Mouse (Mus musculus): ENCODE results near the gene Btbd18. TPM values are rescaled to one million over a fixed set of nuclear protein-coding genes. Genes with fewer than 3 reads are reported as not detected.

The Btbd18 gene
- polyA plus RNA-seq, 1 experiment from 2014 or later, result 0.39 TPM

DNA sequence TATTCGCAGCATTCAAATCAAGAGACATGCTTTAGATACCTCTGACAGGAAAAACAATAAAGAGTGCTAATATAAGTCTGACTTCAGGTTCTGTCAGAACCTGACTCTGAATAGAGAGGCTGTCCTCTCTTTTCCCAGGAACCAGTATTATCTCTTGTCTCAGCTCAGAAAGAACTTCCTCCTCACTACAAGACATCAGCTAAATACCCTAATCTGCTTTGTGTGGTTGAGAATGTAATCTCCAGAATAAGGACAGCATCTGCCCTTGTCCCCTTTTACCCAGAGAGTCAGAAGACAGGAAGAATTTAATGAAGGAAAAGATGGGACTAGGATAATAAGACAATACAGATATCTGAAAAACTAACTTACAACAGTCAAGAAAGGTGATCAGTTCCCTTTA, 44.6 kb downstream of the Btbd18 start:
- ATAC-seq (ENCODE audit: insufficient number of reproducible peaks, insufficient read depth, low FRiP score, low read depth), result no peak
- H3K4me2 ChIP-seq (replicated peaks; ENCODE audit: low read depth, low read length), result no peak overlapping the region
- no peaks in the 10 kb centered on the region for H3K9me3 ChIP-seq (ENCODE audit: control insufficient read depth, low read depth, low read length)
- H3K4me3 ChIP-seq (ENCODE audit: low read depth, low read length), result no peak overlapping the region
- no peak overlapping the region for H3K27ac ChIP-seq (ENCODE audit: low read length)
- no peaks in the 10 kb centered on the region for H3K27me3 ChIP-seq (ENCODE audit: control insufficient read depth, insufficient read depth, low read length)
- WGBS, result 91% methylated on average over 1 of the region's 1 CpGs
- no peak overlapping the region for H3K9ac ChIP-seq (replicated peaks; ENCODE audit: low read depth, low read length)
- H3K4me1 ChIP-seq (ENCODE audit: control insufficient read depth, insufficient read depth, low read length), result 0 out of 2 replicates have a peak, but pooled peaks cover 4% of the 10 kb centered on the region
- H3K36me3 ChIP-seq (ENCODE audit: control insufficient read depth, insufficient read depth, low read length), result peaks cover 30% of the 10 kb centered on the region

DNA sequence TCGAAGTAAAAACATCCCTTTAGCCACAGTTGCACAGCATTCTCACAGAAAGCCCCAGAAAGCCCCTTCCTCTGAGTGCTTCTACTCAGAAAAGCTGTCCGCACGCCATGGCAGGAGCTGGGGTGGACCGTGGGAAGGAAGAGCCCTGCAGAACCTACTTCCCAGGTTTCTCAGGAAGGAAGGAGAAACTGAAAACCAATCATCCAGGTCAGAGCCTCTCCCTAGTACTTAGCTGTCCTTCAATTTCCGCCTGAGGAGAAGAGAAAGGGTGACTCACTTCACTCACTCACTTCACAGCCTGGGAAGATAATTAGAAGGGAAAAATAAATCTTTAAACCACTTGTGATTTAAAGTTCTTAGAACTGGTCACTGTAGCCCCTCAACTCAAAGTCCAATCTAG, 45.5 kb downstream of the Btbd18 start:
- Histone ChIP-seq H3K4me1 (ENCODE audit: control insufficient read depth, insufficient read depth, low read length) (0 out of 2 replicates have a peak, but pooled peaks cover 4% of the 10 kb centered on the region), H3K27ac (ENCODE audit: low read length) (peak overlapping the region; percentile 63; the same call in 1 of the 2 replicates), H3K9ac (replicated peaks; ENCODE audit: low read depth, low read length) (no peak overlapping the region), H3K4me3 (ENCODE audit: low read depth, low read length) (no peak overlapping the region), H3K36me3 (ENCODE audit: control insufficient read depth, insufficient read depth, low read length) (peaks cover 35% of the 10 kb centered on the region), H3K9me3 (ENCODE audit: control insufficient read depth, low read depth, low read length) (no peaks in the 10 kb centered on the region), H3K4me2 (replicated peaks; ENCODE audit: low read depth, low read length) (no peak overlapping the region), H3K27me3 (ENCODE audit: control insufficient read depth, insufficient read depth, low read length) (no peaks in the 10 kb centered on the region)
- 84% methylated on average over 5 of the region's 5 CpGs for WGBS
- no peak for ATAC-seq (ENCODE audit: insufficient number of reproducible peaks, insufficient read depth, low FRiP score, low read depth)

DNA sequence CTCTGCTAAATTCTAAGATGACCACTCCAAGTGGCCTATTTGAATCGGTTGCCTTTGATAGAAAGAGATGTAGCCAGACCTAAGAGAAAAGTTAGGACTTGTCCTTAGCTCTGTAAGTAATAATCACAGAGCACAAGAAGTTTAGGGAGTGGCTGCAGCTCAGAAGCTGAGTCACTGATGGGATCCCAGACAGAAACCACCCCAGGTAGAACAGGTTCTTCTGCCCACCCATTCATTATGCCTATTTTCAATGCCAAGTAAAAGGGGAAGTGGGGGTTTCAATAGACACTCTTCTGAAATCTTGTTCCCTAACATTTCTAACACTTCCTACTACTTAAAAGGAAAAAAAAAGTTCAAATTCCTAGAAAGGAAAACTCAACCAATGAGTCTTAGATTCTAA, 46.4 kb downstream of the Btbd18 start:
- no peak overlapping the region for H3K4me3 ChIP-seq (ENCODE audit: low read depth, low read length)
- peak overlapping the region; percentile 63; the same call in 1 of the 2 replicates for H3K27ac ChIP-seq (ENCODE audit: low read length)
- 73% methylated on average over 1 of the region's 1 CpGs for WGBS
- no peak overlapping the region for H3K4me2 ChIP-seq (replicated peaks; ENCODE audit: low read depth, low read length)
- no peaks in the 10 kb centered on the region for H3K27me3 ChIP-seq (ENCODE audit: control insufficient read depth, insufficient read depth, low read length)
- H3K9me3 ChIP-seq (ENCODE audit: control insufficient read depth, low read depth, low read length), result no peaks in the 10 kb centered on the region
- H3K9ac ChIP-seq (replicated peaks; ENCODE audit: low read depth, low read length), result no peak overlapping the region
- peaks cover 40% of the 10 kb centered on the region for H3K36me3 ChIP-seq (ENCODE audit: control insufficient read depth, insufficient read depth, low read length)
- ATAC-seq (ENCODE audit: insufficient number of reproducible peaks, insufficient read depth, low FRiP score, low read depth), result 0 out of 2 replicates have a peak, but pooled peaks have one; percentile 23
- 0 out of 2 replicates have a peak, but pooled peaks cover 4% of the 10 kb centered on the region for H3K4me1 ChIP-seq (ENCODE audit: control insufficient read depth, insufficient read depth, low read length)

DNA sequence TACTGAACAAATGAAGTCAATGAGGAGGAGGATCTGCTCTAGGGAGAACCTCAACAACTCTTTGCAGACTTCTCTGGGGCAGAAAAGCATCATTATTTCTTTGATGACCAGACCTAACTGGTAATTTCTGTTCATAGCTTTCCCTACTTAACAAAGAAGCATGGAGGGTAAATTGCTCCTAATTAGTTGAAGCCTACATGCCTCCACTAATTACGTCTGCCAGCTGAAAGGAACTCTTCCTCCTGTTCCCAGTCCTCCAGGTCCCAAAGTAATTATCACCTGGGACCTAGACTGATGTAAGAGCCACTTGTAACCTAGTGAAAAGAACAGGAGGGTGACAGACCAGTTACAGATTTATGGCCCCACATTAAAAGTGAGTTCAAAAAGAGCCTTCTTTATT, 48.6 kb downstream of the Btbd18 start:
- Histone ChIP-seq H3K36me3 (ENCODE audit: control insufficient read depth, insufficient read depth, low read length) (peaks cover 41% of the 10 kb centered on the region), H3K9me3 (ENCODE audit: control insufficient read depth, low read depth, low read length) (no peaks in the 10 kb centered on the region), H3K9ac (replicated peaks; ENCODE audit: low read depth, low read length) (no peak overlapping the region), H3K4me1 (ENCODE audit: control insufficient read depth, insufficient read depth, low read length) (0 out of 2 replicates have a peak, but pooled peaks cover 4% of the 10 kb centered on the region), H3K4me3 (ENCODE audit: low read depth, low read length) (no peak overlapping the region), H3K27ac (ENCODE audit: low read length) (no peak overlapping the region), H3K4me2 (replicated peaks; ENCODE audit: low read depth, low read length) (no peak overlapping the region), H3K27me3 (ENCODE audit: control insufficient read depth, insufficient read depth, low read length) (no peaks in the 10 kb centered on the region)
- 80% methylated on average over 1 of the region's 1 CpGs for WGBS
- ATAC-seq (ENCODE audit: insufficient number of reproducible peaks, insufficient read depth, low FRiP score, low read depth), result no peak

DNA sequence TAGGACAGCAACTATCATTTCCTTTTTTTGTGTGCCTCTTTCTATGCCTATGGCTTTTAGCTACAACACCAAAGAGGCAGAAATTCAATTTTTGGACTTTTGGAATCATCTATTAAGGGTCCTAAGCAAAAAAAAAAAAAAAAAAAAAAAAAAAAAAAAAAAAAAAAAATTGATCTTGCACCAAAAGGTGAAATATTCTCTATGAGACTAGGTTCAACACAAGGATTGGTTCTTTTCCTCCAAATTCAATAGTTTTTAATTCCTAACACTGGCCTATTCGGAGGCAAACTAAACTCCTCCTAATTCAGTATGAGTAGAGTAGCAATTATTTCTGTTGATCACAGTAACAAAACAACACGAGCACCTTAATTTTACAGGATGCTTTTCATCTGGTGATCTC, 53.0 kb downstream of the Btbd18 start:
- peaks cover 30% of the 10 kb centered on the region for H3K36me3 ChIP-seq (ENCODE audit: control insufficient read depth, insufficient read depth, low read length)
- H3K27ac ChIP-seq (ENCODE audit: low read length), result no peak overlapping the region
- H3K9ac ChIP-seq (replicated peaks; ENCODE audit: low read depth, low read length), result no peak overlapping the region
- ATAC-seq (ENCODE audit: insufficient number of reproducible peaks, insufficient read depth, low FRiP score, low read depth), result no peak
- no peak overlapping the region for H3K4me3 ChIP-seq (ENCODE audit: low read depth, low read length)
- H3K27me3 ChIP-seq (ENCODE audit: control insufficient read depth, insufficient read depth, low read length), result no peaks in the 10 kb centered on the region
- 87% methylated on average over 2 of the region's 2 CpGs for WGBS
- H3K4me2 ChIP-seq (replicated peaks; ENCODE audit: low read depth, low read length), result no peak overlapping the region
- no peaks in the 10 kb centered on the region for H3K9me3 ChIP-seq (ENCODE audit: control insufficient read depth, low read depth, low read length)
- peaks cover 15% of the 10 kb centered on the region for H3K4me1 ChIP-seq (ENCODE audit: control insufficient read depth, insufficient read depth, low read length)

DNA sequence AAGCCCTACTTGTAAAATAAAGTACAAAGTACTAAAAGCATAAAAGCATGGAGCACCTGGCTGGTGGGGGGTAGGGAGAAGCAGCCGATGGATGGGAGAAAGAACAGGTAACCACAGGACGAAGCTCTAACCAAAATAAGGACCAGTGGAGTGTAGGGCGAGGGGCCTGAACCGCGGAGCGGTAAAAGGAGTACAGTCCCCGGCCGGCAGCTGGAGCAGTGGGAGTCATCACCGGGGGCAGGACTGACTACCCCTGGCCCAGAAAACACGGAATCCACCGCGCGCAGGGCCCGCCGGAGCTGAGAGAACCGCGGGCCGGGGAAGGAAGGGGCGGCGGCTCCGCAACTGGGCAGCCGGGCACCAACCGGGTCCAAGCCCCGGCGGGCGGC, 55.5 kb downstream of the Btbd18 start:
- Histone ChIP-seq H3K4me3 (ENCODE audit: low read depth, low read length) (peak overlapping the region; percentile 75), H3K9ac (replicated peaks; ENCODE audit: low read depth, low read length) (peak overlapping the region; percentile 85), H3K4me1 (ENCODE audit: control insufficient read depth, insufficient read depth, low read length) (peaks cover 11% of the 10 kb centered on the region), H3K4me2 (replicated peaks; ENCODE audit: low read depth, low read length) (peak overlapping the region; percentile 72), H3K36me3 (ENCODE audit: control insufficient read depth, insufficient read depth, low read length) (peaks cover 15% of the 10 kb centered on the region; the same call in 1 of the 2 replicates), H3K27me3 (ENCODE audit: control insufficient read depth, insufficient read depth, low read length) (no peaks in the 10 kb centered on the region), H3K27ac (ENCODE audit: low read length) (peak overlapping the region; percentile 90), H3K9me3 (ENCODE audit: control insufficient read depth, low read depth, low read length) (no peaks in the 10 kb centered on the region)
- WGBS, result under 1% methylated on average over 18 of the region's 26 CpGs
- ATAC-seq (ENCODE audit: insufficient number of reproducible peaks, insufficient read depth, low FRiP score, low read depth), result no peak

DNA sequence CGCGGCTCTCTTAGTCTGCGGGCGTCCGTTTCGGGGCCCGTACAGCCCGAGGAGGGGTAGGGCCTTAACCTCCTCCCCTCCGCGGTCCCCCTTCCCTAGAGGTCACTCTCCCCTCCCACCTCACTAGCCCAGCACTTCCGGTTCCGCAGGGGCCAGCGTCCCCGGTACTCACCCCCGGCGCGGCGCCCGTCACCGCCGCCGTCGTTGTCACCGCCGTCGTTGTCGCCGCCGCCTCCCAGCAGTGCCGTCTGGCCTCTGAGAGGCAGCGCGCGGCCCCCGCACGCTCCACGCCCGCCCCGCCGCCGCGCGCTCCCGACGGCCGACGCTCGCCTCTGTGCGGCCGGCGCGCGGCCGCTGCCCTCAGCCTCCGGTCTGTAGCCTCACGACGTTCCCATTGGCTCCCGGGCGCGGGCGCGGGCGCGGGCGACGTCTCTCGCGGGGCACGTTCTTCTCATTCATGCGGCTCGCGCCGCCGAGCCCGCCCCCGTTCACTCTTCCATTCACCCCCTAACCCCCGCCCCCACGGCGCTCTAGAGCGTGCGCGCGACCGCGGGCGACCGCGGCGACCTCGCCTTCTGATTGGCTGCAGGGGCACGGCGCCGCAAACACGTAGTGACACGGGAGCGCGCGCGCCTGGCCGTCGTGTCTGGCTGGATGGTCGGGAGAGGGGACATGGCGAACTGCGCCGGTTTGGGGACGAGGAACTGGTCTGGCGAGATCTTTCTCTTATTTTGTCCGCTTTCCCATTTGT, 56.1 kb downstream of the Btbd18 start, which contains the start of gene Zdhhc5:
Zdhhc5 (minus strand) TSS at position 370 of the 751 bp plus-strand sequence.
- Histone ChIP-seq H3K4me2 (replicated peaks; ENCODE audit: low read depth, low read length) (peak within 1 kb of the TSS; percentile 86), H3K27ac (ENCODE audit: low read length) (peak within 1 kb of the TSS; percentile 90), H3K9ac (replicated peaks; ENCODE audit: low read depth, low read length) (peak within 1 kb of the TSS; percentile 85), H3K36me3 (ENCODE audit: control insufficient read depth, insufficient read depth, low read length) (peaks cover 11% of the 10 kb centered on the region; the same call in 1 of the 2 replicates), H3K4me3 (ENCODE audit: low read depth, low read length) (peak within 1 kb of the TSS; percentile 75), H3K4me1 (ENCODE audit: control insufficient read depth, insufficient read depth, low read length) (peaks cover 11% of the 10 kb centered on the region), H3K27me3 (ENCODE audit: control insufficient read depth, insufficient read depth, low read length) (no peaks in the 10 kb centered on the region), H3K9me3 (ENCODE audit: control insufficient read depth, low read depth, low read length) (no peaks in the 10 kb centered on the region)
- WGBS, result under 1% methylated on average over 89 of the region's 107 CpGs
- peak; percentile 96 for ATAC-seq (ENCODE audit: insufficient number of reproducible peaks, insufficient read depth, low FRiP score, low read depth)

DNA sequence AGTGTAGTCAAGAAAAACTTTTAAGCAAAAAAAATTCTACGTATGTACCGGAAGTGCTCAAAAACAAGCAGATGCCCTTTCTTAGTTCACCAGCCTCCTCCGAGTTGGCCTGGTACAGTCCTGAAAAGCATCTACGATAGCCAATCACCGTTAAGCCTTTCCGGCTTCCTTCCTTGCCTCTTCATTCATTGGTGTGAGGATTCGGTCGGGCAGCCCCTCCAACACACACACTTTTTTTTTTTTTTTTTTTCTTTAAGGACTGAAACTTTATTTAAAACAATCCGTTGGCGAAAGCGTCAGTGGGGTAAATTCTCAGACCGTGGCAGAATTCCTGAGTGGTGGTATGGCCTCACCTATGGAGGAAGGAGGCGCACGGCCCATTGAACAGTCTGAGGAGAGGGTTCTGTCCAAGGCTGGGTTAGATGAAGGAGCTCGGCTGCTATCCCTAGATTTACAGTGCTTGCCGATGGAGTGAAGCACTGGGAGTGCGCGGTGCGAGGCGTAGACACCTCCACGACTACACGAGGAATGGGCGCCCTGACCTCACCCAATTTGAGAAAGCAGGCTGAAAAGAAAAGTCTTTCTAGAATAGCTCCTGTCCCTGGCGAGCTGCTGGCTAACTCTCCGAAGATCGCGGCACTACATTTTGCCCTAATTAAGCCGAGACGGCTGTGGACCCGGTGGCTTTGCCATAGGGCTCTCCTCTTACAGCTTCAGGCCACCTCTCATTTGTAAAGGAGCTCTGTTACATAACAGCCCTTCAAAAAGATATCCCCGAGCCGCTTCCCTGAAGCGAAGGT, 56.9 kb downstream of the Btbd18 start:
- under 1% methylated on average over 33 of the region's 33 CpGs for WGBS
- no peaks in the 10 kb centered on the region for H3K9me3 ChIP-seq (ENCODE audit: control insufficient read depth, low read depth, low read length)
- H3K36me3 ChIP-seq (ENCODE audit: control insufficient read depth, insufficient read depth, low read length), result peaks cover 3% of the 10 kb centered on the region; the same call in 1 of the 2 replicates
- peak overlapping the region; percentile 75 for H3K4me3 ChIP-seq (ENCODE audit: low read depth, low read length)
- H3K27me3 ChIP-seq (ENCODE audit: control insufficient read depth, insufficient read depth, low read length), result no peaks in the 10 kb centered on the region
- H3K4me2 ChIP-seq (replicated peaks; ENCODE audit: low read depth, low read length), result peak overlapping the region; percentile 86
- H3K9ac ChIP-seq (replicated peaks; ENCODE audit: low read depth, low read length), result peak overlapping the region; percentile 73
- peak; percentile 95 for ATAC-seq (ENCODE audit: insufficient number of reproducible peaks, insufficient read depth, low FRiP score, low read depth)
- peak overlapping the region; percentile 90 for H3K27ac ChIP-seq (ENCODE audit: low read length)
- H3K4me1 ChIP-seq (ENCODE audit: control insufficient read depth, insufficient read depth, low read length), result peaks cover 11% of the 10 kb centered on the region

Data from stomach, embryonic 14.5 days (tissue).